Mouse (Mus musculus) E14TG2a.4 (cell line): ENCODE measurements at regions not wholly inside any gene's neighbourhood (a gene's known extent, or its start where the extent isn't known, plus 50 kb on each side); places are given as distances from the start of the nearest gene placed in this dataset.

Experiments
- CTCF ChIP-seq: conservative IDR thresholded peaks from 2 replicates; pipeline ENCODE4 v1.5.1; 2014; ENCODE audit warnings: low read length
- POU5F1 ChIP-seq: IDR thresholded peaks from 2 replicates; pipeline ENCODE4 v1.6.1; 2014; ENCODE audit warnings: low read length, borderline replicate concordance

DNA sequence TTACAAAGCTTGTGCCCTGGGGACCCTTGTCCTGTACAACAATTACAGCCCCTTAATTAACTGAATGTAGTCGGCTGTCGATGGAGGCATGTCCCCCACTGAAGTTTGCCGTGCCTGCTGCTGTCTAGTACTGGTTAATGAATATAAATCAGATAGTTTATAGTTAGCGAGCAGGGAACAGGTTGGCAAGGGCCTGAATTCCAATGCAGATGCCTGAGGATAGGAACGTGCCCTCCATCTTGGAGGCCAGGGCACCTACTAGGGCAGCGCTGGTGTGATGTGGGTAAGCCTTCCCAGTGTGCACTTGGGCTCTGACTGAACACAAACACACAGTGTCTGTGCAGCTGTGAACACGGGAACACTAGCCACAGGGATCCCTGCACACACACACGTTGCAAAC is 108.0 kb upstream of the Lhx1 start:
- TF ChIP-seq CTCF (no peak), POU5F1 (no peak)
